Mouse (Mus musculus): ENCODE results near the gene Dnali1.

Gene Dnali1

DNA sequence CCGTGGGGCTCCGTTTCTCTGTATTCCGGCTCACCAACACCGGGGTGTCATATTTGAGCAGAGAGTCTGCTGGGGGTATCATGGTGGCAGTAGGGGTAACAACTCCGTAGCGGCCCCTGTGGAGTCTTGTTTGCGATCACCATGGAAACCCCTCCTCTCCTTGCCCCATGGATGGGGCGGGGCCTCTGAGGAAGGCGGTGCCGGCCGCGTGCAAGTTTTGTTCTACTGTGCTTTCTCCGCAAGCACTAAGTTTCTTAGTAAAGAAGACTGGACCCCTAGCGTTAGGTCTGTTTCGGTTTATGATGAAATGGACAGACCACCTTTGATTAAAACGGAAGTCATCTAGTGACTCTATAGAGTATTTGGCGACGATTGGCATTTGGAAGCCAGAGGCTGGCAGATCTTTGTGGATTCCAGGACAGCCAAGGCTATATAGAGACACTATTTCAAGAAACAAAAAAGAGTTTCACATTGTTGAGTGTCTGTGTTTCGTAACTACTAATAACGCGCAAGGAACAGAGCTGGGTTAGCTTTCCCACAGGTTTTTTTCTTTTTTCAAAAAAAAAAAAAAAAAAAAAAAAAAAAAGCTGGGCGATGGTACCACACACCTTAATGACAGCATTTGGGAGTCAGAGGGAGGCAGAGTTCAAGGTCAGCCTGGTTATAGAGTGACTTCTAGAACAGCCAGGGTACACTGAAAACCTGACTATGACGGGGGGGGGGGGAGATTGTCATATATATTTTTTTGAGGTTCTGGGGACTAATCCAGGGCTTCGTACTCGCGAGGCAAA lies at the start of gene Dnali1:
Gene Dnali1, minus strand, starts transcription at position 187 of the 791 bp plus-strand sequence.
- DNase-seq (ENCODE audit: low spot score): peak; percentile 65

DNA sequence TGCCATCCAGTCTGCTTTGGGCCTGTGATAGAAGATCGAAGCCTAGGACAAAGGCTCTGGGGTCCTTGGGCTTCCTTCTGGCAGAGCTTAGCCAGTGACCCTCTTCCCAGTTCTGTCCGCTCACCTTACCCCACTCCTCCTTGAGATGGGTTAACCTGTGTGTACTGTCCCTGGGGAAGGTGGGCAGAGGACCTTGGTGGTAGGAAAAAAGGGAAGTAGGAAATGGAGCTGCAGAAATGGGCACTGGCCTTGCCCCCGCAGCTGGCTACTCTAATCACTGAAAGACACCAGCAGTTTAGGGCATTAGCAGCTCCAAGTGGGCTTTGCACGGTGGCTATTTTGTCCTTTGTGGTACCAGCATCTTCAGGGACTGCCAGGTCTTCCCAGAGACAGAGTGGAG lies 49.6 kb upstream of the Dnali1 start:
- no peak for DNase-seq (ENCODE audit: low spot score)

DNA sequence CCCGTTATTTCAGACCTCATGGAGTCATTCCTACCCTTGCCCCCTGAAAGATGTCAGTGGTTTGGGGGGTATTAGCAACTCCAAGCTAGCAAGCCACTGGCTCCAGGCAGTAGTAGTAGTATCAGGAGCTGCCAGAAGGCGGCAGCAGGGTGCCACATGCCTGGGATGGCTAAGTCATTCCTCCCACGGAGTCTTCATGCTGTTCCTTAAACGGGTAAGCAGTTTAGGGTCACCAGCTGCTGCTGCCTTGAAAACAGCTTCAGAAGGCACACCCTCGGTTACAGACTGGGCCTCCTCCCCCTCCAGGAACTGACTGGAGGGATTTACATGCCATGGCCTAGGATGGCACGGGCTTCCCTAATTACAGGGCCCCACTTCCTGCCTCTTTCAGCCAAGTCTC lies 49.1 kb upstream of the Dnali1 start:
- peak; percentile 49 for DNase-seq (ENCODE audit: low spot score)

DNA sequence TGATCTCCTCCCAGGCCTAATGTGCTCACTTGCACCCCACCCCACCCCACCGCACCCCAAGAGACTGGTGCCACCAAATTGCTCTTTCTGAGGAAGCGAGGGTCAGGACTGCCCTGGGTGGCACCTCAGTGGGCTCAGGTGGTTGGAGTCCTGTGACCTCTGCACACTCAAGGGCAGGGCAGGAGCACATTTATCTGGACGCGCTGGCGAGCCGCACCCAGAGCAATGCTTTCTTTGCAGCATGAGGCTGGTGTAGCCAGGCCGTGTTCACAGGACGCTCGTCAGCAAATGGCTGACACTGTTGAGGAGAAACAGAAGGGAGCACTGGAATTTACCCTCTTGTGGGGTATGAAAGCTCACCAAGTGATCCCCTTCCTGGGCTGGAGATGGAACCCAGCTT lies 39.9 kb upstream of the Dnali1 start:
- DNase-seq (ENCODE audit: low spot score): no peak

DNA sequence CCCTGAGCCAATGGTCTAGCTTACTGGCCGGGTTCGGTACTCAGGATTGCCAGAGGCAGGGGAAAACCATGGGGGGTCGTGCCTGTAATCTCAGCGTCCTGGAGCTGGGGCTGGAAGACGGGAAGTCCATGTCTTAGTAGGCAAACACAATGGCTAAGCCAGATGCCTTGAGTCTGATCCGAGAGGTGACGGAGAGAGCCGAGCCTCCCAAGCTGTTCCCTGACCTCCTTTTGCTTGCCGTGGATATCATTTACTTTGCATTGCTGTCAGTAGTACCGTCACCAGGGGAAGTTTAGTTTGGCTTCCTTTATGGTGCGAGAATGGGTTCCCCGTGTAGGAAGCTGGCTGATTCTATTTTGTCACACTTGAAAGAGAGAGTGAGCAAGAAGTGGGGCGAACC lies 35.8 kb upstream of the Dnali1 start:
- no peak for DNase-seq (ENCODE audit: low spot score)

DNA sequence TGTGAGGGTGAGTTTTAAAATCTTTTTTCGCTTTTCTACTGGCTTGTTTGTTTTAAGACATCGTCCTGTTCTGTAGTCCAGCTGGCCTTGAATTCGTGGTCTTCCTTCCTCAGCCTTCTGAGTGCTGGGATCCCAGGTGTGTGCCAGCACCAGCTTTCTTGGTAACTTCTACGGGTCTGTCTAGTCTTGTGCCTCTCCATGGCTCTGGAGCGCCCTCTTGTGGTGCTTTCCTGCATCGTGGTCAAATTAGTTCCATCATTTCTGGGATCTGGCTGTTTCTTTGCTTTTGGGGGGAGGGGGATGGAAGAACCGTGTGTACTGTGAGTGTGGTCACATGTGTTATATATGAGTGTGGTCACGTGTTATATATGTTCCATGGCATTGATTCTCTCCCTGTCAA lies 34.0 kb upstream of the Dnali1 start:
- DNase-seq (ENCODE audit: low spot score): peak; percentile 67

DNA sequence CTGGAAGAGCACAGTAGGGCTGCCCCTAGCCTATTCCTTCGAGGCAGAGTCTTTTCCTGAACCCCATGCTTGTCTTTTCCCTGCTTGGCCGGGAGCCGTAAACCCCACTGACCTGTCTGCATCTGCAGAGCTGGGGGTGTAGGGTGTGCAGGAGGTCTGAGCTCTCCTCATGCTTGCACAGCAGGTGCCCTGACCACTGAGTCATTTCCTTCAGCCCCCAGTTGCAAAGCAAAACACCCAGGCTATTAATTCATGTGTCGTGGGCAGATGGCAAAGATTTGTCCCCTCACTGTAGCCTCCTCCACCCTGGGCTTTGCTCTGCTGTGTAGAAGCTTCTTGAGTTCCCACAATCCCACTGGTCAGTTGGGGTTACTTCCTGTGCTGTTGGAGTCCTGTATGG lies 31.9 kb upstream of the Dnali1 start:
- no peak for DNase-seq (ENCODE audit: low spot score)

DNA sequence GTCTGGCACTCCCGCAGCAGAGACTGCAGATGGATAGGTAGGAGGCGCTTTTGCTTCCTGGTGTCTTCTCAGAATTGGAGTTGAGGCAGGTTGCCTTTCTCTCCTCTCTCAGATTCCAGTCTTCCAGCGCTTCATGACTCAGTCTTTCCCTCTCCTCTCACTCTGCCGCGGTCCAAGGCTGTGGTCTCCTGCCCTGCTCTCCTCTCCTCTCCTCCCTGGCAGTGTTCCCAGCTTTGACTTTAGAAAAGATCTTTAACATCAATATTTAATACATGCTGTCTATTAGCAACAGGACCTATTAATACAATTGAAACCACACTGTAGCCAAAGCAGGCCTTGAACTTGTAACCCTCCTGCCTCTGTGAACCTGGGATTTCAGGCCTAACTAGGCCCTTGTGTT lies 30.6 kb upstream of the Dnali1 start:
- DNase-seq (ENCODE audit: low spot score): no peak

DNA sequence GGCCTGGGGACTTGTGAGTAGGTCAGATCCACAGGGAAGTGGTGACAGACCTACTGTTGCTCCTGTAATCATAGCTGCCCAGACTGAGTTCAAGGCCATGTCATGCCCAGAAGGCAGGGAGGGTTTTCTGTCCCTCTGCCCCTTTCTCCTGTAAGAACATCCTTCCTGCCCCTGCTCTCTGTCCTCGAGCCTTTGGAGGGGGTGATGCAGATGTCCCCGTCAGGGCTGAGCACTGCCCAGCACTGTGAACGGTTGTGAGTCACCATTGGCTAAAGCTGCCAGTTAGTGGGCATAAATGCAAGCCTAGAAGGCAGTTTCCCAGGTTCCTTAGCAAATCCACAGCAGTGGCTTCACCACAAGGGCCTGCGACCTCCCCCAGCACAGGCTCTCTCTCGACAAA lies 27.5 kb upstream of the Dnali1 start:
- no peak for DNase-seq (ENCODE audit: low spot score)

DNA sequence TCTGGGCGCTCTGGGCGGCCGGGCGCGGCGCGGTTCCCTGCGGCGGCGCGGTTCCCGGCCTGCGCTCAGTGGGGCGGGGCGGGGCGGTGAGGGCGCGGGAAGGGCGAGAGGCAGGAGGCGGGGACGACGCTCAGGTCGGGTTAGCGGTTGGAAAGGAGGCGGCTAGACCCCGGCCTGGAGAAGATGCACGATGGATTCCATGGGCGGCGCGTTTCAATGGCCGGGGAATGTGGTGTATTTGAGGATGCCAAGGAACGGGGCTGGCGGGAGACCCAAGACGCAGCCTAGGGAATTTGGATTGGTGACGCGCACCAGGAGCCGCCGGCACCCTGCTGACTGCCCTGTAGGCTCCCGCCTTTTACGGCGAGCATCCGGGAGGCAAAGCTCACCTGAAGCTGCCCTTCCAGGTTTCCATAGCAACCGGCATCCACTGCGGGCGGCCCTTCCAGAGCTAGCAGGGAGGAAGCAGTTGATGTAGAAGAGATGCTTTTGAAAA lies 19.9 kb upstream of the Dnali1 start:
- peak; percentile 89 for DNase-seq (ENCODE audit: low spot score)

DNA sequence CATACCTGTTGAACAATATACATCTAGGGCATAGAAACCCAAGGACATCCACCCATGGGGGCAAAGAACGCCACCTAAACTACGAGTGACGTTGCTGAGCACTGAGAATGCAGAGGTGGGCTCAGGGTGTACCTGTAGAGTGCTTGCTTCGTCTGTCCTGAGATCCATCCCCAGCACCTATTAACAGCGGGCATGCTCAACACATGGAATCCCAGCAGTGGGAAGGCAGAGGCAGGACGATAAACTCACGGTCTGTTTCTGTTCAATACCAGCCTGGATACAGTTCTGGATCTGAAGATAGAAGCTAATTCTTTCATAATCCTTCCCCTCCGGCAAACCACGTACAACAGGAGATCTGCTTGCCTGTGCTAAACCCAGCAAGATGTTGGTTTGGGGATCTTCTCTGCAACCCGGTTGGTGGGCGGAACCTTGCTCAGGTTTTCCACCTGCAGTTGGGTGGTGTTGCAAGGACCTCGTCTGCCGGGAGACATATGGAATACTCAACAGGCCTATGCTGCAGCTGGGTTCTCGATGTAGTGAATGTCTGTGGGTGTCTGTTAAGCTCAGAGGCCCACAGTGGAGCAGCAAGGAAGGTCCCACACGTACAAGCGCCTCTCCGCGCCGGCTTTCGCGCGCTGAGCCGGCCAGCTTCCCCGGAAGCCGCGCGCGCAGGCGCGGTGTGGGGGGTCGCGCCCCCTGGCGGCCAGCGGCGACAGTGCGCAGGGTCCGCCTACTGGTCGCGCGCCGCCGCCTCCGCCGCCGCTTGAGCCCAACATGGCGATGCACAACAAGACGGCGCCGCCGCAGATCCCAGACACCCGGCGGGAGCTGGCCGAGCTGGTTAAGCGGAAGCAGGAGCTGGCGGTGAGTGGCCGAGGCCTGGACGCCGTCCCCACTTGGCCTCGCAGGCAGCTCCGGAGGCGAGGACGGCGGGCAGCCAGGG lies 19.2 kb upstream of the Dnali1 start, which contains the start of gene Meaf6:
Gene Meaf6, plus strand, starts transcription at position 732 of the 943 bp plus-strand sequence.
- peak; percentile 88 for DNase-seq (ENCODE audit: low spot score)

DNA sequence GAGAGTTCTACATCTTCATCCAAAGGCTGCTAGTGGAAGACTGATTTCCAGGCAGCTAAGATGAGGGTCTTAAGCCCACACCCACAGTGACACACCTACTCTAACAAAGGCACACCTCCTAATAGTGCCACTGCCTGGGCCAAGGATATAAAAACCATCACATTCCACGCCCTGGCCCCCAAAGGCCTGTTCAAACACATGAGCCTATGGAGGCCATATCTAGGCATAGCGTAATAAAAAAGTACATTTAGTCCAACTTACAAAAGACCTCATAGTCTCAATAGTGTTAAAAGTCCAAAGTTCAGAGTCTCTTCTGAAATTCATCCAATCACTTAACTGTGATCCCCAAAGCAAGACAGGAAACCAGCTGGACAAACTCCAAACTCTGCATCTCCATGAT lies 13.2 kb upstream of the Dnali1 start:
- DNase-seq (ENCODE audit: low spot score): no peak

DNA sequence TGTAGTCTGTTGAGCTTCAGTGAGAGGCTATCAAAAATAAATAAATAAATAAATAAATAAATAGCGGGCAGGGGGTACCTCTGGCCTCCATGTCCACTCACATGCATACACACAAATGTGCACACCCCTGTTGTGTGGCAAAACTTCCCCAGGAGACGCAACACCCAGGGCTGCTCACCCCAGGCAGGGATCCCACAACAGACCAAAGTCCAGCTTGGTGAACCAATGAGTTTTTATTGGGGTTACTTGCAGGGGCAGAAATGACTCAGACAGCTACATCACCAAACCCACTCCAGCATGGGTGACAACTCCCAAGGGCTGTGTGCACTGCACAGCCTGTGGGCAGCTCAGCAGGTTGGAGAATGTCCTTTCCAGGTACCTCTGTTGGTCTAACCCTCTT lies 12.2 kb upstream of the Dnali1 start:
- DNase-seq (ENCODE audit: low spot score): no peak

DNA sequence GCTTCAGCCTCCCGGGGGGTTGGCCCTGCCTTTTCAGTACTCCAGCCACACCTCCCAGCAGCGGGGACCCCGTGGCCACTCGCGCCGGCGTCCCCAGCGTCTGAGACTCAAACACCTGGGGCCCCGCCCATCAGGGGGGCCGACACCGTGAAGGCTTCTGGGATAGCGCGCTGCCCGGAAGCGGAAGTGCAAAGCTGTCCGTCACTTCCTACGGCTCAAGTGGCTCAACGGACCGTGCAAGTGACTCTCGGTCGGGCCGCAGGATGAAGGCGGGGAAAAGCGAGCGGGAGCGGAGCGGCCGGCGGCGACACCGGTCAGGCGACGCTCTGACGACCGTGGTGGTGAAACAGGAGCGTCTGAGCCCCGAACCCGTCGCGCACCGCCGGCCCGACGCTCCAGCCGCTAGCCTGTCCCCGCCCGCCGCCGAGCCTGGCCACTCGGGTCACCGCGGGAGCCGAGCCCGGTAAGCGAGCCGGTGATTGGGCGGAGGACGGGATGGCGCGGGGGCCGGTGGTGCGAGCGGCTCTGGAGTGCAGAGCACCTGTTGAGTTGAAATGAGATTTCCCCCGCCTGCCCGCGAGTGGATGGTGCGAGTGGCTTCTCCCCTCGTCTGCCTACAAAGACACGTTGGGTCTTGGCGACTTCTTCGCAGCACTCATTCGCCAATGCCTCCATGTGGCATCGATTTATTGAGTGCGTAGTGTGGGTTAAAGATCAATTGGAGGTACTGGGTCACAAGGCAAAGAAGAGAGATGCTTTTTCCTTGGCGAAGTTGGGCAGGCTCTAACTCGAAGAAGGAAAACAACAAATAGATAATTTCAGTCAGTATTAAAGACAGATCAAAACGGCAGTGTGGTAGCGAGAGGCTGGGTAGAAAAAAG lies 1.2 kb upstream of the Dnali1 start, which contains the start of gene Snip1:
Gene Snip1, plus strand, starts transcription at position 183 of the 881 bp plus-strand sequence.
- DNase-seq (ENCODE audit: low spot score): peak; percentile 92

DNA sequence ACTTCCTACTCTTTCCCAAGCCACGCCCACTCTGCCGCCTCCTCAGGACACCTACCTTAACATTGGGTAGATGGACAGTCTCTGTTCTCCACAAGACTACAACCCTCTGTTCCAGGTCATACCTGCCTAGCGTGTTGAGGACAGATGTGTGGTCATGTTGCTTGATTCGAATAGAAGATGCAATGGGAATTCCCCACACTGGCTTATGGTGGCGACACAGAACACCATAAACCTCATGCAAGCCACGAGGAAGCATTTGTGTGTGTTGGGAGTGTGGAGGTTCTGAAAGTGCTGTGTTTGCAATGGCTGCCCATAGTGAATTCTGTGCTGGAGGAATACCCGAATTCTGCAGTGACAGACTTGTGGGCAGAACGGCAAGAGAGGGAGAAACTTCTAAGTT lies 1.7 kb downstream of the Dnali1 start:
- DNase-seq (ENCODE audit: low spot score): no peak

DNA sequence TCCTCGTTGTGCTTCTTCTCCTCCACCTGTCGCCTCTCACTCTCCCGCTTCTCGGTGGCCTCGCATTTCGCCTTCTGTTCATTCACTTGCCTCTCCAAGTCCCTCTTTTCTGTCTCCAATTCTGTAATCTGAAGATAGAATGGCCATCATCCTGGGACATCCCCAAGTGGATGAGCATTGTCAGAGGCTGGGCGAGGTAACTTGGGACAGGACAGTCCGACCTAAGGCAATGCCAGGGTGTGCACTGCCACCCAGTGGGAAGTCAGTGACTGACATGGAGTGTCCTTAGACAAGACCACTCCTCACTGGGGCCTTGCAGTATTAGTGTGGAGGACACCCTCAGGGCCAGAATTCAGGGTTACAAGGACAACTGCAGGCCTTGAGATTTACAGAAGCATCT lies 6.5 kb downstream of the Dnali1 start:
- peak; percentile 43 for DNase-seq (ENCODE audit: low spot score)

DNA sequence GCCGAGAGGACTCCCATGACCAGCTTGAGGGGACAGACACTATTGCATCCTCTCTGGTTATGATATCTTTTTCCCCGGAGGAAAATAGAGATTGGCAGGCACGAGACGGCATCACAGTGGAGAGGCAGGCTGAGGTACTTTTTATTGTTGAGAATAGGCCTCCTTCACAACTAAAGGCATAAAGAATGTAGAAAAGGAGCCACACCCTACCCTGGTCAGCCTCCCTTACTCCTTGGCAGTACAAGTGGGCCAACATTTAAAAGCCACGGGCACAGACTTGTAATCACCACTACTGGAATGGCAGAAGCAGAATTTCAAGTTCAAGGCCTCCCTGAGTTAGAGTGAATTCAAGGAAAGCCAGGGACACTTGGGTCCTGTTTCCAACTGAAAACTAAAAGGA lies 7.5 kb downstream of the Dnali1 start:
- DNase-seq (ENCODE audit: low spot score): no peak

DNA sequence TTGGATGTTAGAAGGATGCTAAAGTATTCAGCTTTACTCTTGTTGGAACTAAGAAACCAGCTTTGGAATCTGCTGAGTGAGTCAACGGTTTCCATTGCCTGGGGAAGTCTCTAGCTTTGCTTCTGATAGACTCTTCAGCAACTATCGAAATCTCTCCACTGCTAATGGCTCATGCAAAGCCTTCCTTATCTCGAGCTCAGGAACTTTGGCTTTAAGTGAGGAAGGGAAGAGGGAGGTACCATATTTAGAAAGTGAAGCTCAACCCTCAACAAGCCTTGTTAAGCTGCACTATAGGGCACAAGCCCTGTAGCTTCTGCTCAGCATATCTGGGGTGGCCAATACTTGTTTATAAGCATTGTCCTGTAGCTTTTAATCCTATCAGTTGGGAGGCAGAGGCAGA lies 8.2 kb downstream of the Dnali1 start:
- no peak for DNase-seq (ENCODE audit: low spot score)

DNA sequence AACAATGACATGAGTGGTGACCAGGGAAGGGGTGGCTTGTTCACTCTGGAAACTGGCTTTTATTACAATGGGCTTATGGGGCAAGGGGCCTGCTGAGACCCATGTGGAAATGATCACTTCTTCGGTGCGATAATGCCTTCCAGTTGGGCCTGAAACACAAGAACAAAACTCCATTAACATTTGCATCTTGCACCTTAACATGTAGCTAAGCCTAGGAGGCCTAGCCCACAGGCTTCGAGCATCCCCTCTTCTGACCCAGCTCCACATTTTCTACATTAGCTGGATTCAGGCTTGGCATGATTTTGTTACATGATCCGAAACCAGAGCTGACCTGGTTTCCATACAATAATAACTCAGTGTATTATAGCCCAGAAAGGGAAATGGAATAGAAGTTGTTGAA lies 9.0 kb downstream of the Dnali1 start:
- no peak for DNase-seq (ENCODE audit: low spot score)

DNA sequence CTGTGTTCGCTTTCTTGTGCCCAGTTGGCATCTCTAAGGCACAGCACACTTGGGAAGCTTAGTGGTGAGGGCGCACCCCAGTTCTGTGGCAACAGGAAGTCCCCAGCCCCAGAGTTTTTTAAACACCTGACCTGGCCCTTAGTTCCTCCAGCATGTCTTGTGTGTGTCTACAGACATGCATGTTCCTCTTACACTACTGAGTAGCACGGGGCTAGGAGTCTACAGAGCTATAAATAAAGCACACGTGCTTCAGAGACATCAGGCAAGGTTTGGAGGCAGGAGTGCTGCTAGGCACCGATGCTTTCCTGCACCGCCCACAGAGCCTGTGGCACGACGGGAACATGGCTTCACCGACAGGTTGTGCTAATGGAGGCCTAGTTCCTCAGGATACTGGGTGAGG lies 10.1 kb downstream of the Dnali1 start:
- no peak for DNase-seq (ENCODE audit: low spot score)

DNA sequence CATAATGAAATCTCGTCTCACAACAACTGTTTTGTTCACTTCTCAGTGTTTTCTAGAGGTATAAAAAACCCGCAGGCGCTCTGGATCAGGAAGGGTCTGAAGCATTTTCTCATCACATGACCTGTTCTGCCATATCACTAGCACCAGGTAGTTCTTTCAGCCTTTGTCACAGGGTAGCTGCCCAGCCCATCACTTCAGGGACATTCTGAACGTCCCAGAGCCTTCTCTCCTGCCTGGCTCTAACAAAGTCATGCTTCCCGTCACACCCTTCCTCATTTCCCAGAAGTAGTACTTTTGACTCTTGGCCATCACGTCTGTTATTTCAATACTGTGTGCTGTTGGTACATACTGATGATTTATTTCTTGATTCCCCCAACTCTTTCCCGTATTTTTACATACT lies 21.0 kb downstream of the Dnali1 start:
- no peak for DNase-seq (ENCODE audit: low spot score)

DNA sequence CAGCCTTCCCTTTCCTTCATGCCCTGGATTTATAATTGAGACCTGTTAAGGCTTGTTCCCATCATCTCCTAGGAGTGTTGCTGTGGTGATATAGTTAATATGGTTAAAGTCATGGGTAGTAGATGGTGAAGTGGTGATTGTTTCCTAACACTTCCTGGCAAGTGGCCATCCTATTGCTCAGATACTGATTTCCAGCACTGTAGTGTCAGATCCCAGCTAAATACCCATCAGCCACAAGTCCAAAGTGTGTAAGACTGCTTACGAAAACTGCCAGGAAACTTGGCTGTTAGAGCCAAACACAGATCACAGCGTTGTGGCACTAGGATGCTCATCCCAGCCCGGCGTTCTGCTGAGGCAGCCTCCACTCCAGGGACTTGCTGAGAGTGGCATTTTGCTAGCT lies 31.2 kb downstream of the Dnali1 start:
- no peak for DNase-seq (ENCODE audit: low spot score)
